Mouse (Mus musculus) midbrain, embryonic 16.5 days (tissue): ENCODE measurements around the gene Obp2a. TPM values are rescaled to one million over a fixed set of nuclear protein-coding genes. Genes with fewer than 3 reads are reported as not detected.
"Not testable (repeated sequence)": the region's sequence is repeated elsewhere in the genome, so short reads cannot be mapped to it uniquely, and the experiment has no call there.

Experiments
- ATAC-seq: fragments of 200-750 bp; cut with Nextera tagmentation; 2 replicates; pipeline ENCODE4 v1.8.0; 2017; ENCODE audit warnings: moderate TSS enrichment
- H3K27ac ChIP-seq: fragments of 300-500 bp; sonication (generic); 2 replicates; pipeline ENCODE4 v1.5.1; 2014; ENCODE audit warnings: mild to moderate bottlenecking, low read length, mixed read lengths
- H3K27me3 ChIP-seq: fragments of 300-500 bp; sonication (generic); 2 replicates; pipeline ENCODE4 v1.6.1; 2014; ENCODE audit warnings: low read depth, low read length, mixed read lengths; ENCODE audit not compliant: control insufficient read depth, insufficient read depth
- H3K36me3 ChIP-seq: fragments of 300-500 bp; sonication (generic); 2 replicates; pipeline ENCODE4 v1.6.1; 2014; ENCODE audit warnings: mild to moderate bottlenecking, low read length, moderate library complexity, mixed read lengths; ENCODE audit not compliant: control insufficient read depth, insufficient read depth
- H3K4me1 ChIP-seq: fragments of 300-500 bp; sonication (generic); 2 replicates; pipeline ENCODE4 v1.6.1; 2014; ENCODE audit warnings: mild to moderate bottlenecking, low read length, mixed read lengths; ENCODE audit not compliant: control insufficient read depth, insufficient read depth
- H3K4me2 ChIP-seq: fragments of 300-500 bp; sonication (generic); 2 replicates; pipeline ENCODE4 v1.6.1; 2014; ENCODE audit warnings: mild to moderate bottlenecking, low read length, mixed read lengths
- H3K4me3 ChIP-seq: fragments of 300-500 bp; sonication (generic); 2 replicates; pipeline ENCODE4 v1.5.1; 2014; ENCODE audit warnings: low read depth, mild to moderate bottlenecking, low read length, moderate library complexity, mixed read lengths
- H3K9ac ChIP-seq: fragments of 300-500 bp; sonication (generic); 2 replicates; pipeline ENCODE4 v1.6.1; 2014; ENCODE audit warnings: low read depth, low read length, mixed read lengths
- H3K9me3 ChIP-seq: fragments of 300-500 bp; sonication (generic); replicated peaks from 2 replicates; pipeline ENCODE4 v1.6.1; 2014; ENCODE audit warnings: mild to moderate bottlenecking, low read length, mixed read lengths; ENCODE audit not compliant: control insufficient read depth, poor library complexity, severe bottlenecking
- WGBS: fragments of 180-500 bp; shearing (Covaris S2); extraction: QIAGEN DNeasy Blood & Tissue Kit; methylation state at CpG from one replicate; pipeline ENCODE4 v1.1.7; 2014; 5-methylcytosine and 5-hydroxymethylcytosine counted together
- polyA plus RNA-seq: library from polyadenylated mRNA; unstranded; fragments of >200 nt; fragmentation: Nextera tagmentation; extraction: Ambion mirVana; gene quantifications from 2 replicates; pipeline ENCODE4 v1.2.1, GENCODE M21; 2015

Gene Obp2a
- polyA plus RNA-seq, 1 experiment from 2014 or later, result not detected

DNA sequence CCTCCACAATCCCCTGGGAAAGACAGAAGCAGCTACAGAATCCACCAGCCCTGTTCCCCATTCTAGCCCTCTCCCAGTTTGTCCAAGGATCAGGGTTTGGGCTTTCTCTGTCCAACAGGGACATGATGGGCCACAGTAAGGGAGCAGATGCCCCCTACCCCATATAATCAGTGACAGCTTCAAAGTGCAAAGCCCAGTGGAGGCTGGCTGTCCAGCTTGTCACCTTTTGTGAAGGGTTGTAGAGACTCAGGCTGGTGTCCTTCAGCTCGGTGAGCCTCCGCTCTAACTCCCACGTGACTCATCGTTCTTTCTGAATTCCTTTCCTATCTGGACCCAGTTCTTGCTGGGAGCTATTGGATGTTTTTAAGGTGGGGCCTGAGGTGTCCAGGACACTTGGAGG lies 3.9 kb downstream of the Obp2a start:
- Histone ChIP-seq H3K9me3 (no peaks in the 10 kb centered on the region), H3K4me2 (no peak overlapping the region), H3K4me3 (no peak overlapping the region), H3K27me3 (no peaks in the 10 kb centered on the region), H3K9ac (no peak overlapping the region), H3K4me1 (peaks cover 8% of the 10 kb centered on the region), H3K36me3 (no peaks in the 10 kb centered on the region), H3K27ac (no peak overlapping the region)
- 90% methylated on average over 4 of the region's 4 CpGs for WGBS
- no peak for ATAC-seq

DNA sequence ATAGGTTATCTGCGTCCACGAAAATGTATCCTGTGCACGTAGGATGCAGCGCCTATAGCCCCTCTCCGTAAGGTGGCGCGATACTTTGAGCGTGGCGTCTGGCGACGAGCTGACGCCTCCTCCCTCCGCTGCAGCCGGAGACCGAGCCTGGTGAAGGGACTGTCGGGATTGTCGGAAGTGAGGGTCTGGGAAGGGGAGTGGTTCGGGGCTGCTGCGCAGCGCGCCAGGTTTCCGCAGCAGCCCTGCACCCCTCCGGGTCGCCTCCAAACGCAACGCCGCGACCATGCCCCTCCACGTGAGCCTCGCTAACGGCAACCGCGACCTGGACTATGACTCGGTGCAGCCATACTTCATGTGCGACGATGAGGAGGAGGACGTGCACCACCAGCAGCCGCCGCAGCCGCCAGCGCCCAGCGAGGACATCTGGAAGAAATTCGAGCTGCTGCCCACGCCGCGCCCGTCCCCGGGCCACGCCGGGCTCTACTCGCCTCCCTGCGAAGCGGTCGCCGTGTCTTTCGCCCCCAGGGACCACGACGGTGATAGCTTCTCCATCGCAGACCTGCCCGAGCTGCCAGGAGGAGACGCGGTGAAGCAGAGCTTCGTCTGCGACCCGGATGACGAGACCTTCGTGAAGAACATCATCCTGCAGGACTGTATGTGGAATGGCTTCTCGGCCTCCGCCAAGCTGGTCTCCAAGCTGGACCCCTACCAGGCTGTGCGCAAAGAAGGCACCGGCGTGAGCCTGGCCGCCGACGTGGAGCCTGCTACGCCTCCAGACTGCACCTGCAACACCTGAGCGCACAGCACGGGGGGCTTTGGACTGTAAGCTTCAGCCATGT lies 7.0 kb downstream of the Obp2a start, which contains the start of gene Bmyc:
Gene Bmyc (plus strand): TSS at position 97 of the 839 bp plus-strand sequence.
- H3K36me3 ChIP-seq, result no peaks in the 10 kb centered on the region
- H3K4me2 ChIP-seq, result peak within 1 kb of the TSS; percentile 71
- no peaks in the 10 kb centered on the region for H3K27me3 ChIP-seq
- H3K9me3 ChIP-seq, result no peaks in the 10 kb centered on the region
- WGBS, result 0% methylated on average over 68 of the region's 78 CpGs
- peak; percentile 97 for ATAC-seq
- H3K4me1 ChIP-seq, result peaks cover 17% of the 10 kb centered on the region
- peak within 1 kb of the TSS; percentile 94 for H3K27ac ChIP-seq
- H3K4me3 ChIP-seq, result peak within 1 kb of the TSS; percentile 88
- peak within 1 kb of the TSS; percentile 84 for H3K9ac ChIP-seq

DNA sequence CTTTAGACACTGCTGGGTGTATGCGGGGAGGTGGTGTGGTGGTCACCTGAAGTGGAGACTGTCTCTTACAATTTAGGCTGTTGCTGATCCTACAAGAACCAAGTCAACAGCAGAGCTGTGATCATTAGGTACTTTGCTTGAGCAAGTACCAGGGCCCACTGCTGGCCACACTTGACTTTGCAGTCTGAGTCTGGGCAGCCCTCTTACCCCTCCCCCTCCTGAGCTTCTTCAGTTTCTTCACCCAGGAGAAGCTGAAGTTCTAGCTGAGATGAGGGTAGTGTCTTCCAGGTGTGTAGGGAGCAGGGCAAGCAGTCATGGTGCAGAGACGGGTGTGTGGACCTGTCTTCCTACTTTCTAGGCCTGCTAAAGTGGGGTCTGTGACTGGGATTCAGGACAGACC lies 8.3 kb downstream of the Obp2a start:
- no peak for ATAC-seq
- Histone ChIP-seq H3K9ac (peak overlapping the region; percentile 41; the same call in 1 of the 2 replicates), H3K4me1 (peaks cover 17% of the 10 kb centered on the region), H3K27ac (no peak overlapping the region), H3K4me3 (peak overlapping the region; percentile 31), H3K27me3 (no peaks in the 10 kb centered on the region), H3K36me3 (no peaks in the 10 kb centered on the region), H3K4me2 (peak overlapping the region; percentile 64), H3K9me3 (no peaks in the 10 kb centered on the region)
- 89% methylated on average over 2 of the region's 2 CpGs for WGBS

DNA sequence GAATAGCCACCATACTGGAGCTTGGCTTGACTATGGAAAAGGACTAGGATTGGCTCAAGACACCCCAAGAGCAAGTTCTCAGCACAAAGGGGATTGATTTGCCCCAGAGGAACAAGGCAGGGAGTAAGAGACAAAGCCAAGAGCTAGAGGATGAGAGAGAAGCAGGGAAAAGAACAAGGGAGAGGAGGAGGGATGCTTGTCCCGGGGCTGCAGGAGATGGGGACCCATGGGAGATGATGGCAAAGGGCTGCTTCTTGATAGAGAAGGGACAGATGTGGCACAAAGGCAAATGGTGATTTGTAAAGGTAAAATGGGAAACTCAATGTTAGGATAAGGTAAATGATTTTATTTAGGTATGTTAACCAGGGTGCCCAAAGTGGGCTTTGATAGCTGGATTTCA lies 9.2 kb downstream of the Obp2a start:
- H3K36me3 ChIP-seq, H3K27me3 ChIP-seq, H3K4me3 ChIP-seq, H3K27ac ChIP-seq, H3K9me3 ChIP-seq, ATAC-seq: not testable (repeated sequence)
- peak overlapping the region; percentile 64 for H3K4me2 ChIP-seq
- H3K4me1 ChIP-seq, result peaks cover 17% of the 10 kb centered on the region
- WGBS, result 88% methylated on average over 1 of the region's 1 CpGs
- H3K9ac ChIP-seq, result peak overlapping the region; percentile 2; the same call in 1 of the 2 replicates

DNA sequence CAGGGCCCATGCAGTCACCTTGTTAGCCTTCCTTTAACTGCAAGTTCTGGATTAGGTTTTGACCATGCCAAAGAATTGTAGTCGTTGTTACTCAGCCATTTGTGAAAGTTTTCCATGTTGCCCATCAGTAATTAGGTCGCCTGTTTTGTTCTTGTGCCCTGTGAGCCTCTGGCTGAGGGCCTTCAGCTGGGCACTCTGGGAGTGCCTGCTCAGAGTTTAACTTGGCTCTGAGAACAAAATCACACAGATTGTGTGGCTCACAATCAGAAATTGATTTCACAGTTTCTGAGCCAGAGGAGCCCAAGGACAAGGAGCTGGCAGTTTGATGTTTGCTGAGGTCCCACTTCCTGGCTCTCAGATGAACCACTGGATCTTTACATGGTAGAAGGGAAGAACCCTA lies 9.9 kb downstream of the Obp2a start:
- not testable (repeated sequence) for H3K9me3 ChIP-seq, ATAC-seq, H3K36me3 ChIP-seq, H3K27me3 ChIP-seq, H3K9ac ChIP-seq, H3K4me3 ChIP-seq, H3K4me2 ChIP-seq, H3K27ac ChIP-seq
- WGBS, result 73% methylated on average over 2 of the region's 2 CpGs
- H3K4me1 ChIP-seq, result peaks cover 17% of the 10 kb centered on the region

DNA sequence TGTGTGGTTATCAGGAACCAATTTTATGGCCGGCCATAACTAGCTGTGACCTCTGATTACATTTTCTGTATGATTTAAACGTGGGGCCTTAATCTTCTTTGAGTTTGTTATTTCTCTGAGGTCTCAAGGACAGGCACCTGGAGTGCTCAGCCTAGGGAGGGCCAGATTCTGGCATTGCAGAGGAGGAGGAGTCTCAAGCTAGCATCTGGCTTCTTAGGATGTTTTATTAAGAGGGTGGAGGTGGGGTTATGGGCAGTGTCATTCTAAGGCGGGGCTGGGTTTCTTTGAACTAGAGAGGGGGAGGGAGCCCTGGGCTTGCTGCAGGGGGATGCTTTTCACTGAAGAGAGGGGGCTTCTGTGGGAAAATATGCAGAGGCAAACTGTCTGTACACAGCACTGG lies 11.8 kb downstream of the Obp2a start:
- not testable (repeated sequence) for H3K4me3 ChIP-seq, H3K36me3 ChIP-seq, H3K4me2 ChIP-seq, H3K27me3 ChIP-seq, ATAC-seq, H3K9me3 ChIP-seq, H3K27ac ChIP-seq, H3K9ac ChIP-seq
- H3K4me1 ChIP-seq, result peaks cover 17% of the 10 kb centered on the region
- WGBS, result 28% methylated on average over 3 of the region's 3 CpGs

DNA sequence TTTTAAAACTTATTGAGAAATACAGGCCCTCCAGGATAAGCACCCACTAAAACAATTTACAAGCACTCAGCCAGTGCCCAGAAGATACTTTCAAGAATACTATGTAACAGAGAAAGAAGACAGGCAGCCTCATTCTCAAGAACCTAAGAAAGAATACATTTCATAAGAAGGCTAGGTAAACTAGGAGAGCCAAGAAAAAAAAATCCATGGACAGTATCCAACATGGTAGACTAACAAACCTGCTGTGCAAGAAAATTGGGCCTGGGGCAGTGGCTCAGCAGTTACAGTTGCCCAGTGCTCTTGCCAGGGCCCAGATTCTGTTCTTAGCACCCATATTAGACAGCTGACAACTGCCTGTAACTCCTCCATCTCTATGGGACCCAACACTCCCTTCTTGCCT lies 17.4 kb downstream of the Obp2a start:
- Histone ChIP-seq H3K4me1 (no peaks in the 10 kb centered on the region), H3K4me3 (no peak overlapping the region), H3K27ac (no peak overlapping the region), H3K9me3 (no peaks in the 10 kb centered on the region), H3K27me3 (no peaks in the 10 kb centered on the region), H3K36me3 (no peaks in the 10 kb centered on the region), H3K9ac (no peak overlapping the region), H3K4me2 (no peak overlapping the region)
- ATAC-seq, result no peak

DNA sequence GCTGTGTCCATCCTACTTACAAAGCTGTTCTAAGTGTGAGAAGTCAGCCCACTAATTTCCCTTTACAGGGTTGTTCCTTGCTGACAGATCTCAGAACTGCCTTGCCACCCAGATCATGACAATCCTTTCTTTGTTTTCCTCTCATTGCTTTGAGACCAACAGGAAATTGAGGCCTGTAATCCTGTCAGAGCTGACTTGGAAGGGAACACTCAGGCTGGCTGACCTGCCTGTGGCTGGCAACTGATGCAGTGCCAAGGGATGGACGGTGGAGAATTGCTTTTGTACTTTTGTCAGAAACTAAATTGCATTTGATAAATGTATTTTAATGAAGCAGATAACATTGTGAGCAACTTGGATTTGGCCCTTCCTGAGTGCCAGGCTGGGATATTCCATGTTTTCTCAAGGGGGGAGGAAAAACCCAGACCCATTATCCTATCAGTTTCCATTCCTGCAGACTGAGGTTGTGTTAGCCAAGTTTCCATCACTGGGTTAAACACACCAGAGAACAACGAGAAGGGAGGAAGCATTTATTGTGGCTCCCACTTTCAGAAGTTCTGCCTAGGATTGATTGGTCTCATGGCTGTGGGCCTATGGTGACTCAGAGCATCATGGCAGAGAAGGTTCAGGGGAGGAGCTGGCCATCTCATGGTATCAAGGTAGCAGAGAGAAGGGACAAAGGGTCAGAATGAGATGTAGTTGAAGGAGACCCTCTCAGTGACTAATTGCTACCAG lies 33.5 kb downstream of the Obp2a start:
- no peaks in the 10 kb centered on the region for H3K9me3 ChIP-seq
- no peaks in the 10 kb centered on the region for H3K36me3 ChIP-seq
- H3K4me2 ChIP-seq, result no peak overlapping the region
- H3K27ac ChIP-seq, result no peak overlapping the region
- ATAC-seq, result no peak
- no peak overlapping the region for H3K9ac ChIP-seq
- 66% methylated on average over 2 of the region's 2 CpGs for WGBS
- no peak overlapping the region for H3K4me3 ChIP-seq
- no peaks in the 10 kb centered on the region for H3K4me1 ChIP-seq
- no peaks in the 10 kb centered on the region for H3K27me3 ChIP-seq

DNA sequence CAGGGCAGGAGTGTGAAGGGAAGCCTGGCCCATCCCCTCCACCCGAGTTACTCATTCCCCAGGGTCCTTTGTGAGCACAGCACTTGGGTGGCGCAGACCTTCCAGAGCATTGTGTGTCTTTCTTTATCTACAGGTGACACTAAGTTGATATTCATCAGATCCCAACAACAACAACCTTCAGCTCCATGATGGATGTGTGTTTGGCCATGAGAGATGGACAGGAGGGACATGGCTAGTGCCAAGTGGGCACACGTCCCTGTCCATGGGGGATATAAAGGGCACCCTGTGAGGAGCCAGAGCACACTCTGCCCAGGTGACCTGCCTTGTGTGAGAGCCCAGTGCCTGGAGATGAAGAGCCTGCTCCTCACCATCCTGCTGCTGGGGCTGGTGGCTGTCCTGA lies 36.9 kb downstream of the Obp2a start, which contains the start of gene Obp2b:
Gene Obp2b (plus strand): TSS at position 301 of the 400 bp plus-strand sequence.
- H3K27ac ChIP-seq, H3K4me3 ChIP-seq, H3K9ac ChIP-seq, H3K27me3 ChIP-seq, ATAC-seq, H3K9me3 ChIP-seq, H3K36me3 ChIP-seq, H3K4me1 ChIP-seq, H3K4me2 ChIP-seq: not testable (repeated sequence)
- 79% methylated on average over 3 of the region's 3 CpGs for WGBS
